ENCODE assay signal across 8 mouse cellular contexts in the genomic region with DNA sequence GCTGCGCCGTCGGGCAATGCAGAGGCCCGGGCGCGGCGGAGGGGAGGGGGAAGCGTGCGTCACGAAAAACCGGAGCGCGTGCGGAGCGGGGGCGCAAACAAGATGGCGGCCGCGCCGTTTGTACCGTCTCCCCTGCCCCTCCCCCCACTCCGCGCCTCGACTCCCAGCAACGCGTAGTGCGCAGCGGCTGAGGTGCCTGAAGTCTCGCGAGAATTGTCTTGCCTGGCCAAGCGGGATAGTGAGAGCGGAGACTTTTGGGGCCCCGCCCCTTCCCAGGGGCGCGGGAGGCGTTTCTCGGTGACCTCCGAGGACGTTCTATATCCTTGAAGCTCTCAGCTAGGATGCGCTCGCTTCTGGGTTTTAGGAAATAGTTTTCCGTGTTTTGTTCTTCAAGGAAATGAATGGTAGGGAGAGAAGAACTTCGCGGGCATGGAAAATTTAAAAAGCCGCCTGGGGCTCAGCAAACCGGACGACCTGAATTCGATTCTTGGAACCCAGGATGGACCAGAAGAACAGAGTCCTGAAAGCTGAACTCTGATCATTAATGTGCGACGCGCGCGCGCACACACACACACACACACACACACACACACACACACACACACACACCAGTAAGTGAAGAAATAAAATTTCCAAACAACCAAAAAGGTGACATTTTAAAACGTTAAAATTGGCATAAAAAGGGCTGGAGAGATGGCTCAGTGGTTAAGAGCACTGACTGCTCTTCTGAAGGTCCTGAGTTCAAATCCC. TPM values are rescaled to one million over a fixed set of nuclear protein-coding genes. Genes with fewer than 3 reads are reported as not detected.
DNase-seq lines count a peak whose midpoint lies in the region; ATAC-seq lines count a peak whose summit lies in the region.

No protein-coding gene starts in this region.

- peak; percentile 94 for ATAC-seq in heart, embryonic 13.5 days (ENCODE audit: extremely low read depth, insufficient number of reproducible peaks, low FRiP score, low TSS enrichment)
- ATAC-seq in liver, embryonic 12.5 days, result peak; percentile 90
- ATAC-seq in stomach, embryonic 16.5 days (ENCODE audit: insufficient read depth, low FRiP score), result peak; percentile 97

- peak overlapping the region; percentile 99 for H3K9ac ChIP-seq in heart, embryonic 13.5 days
- H3K9ac ChIP-seq in liver, embryonic 12.5 days, result peak overlapping the region; percentile 99
- peak overlapping the region; percentile 100 for H3K9ac ChIP-seq in stomach, embryonic 16.5 days (ENCODE audit: low read length)

- under 1% methylated on average over 48 of the region's 55 CpGs for WGBS in heart, embryonic 13.5 days
- under 1% methylated on average over 52 of the region's 55 CpGs for WGBS in liver, embryonic 12.5 days (ENCODE audit: insufficient replicate concordance)
- under 1% methylated on average over 47 of the region's 55 CpGs for WGBS in stomach, embryonic 16.5 days

- peak overlapping the region; percentile 92 for H3K4me2 ChIP-seq in heart, embryonic 13.5 days
- peak overlapping the region; percentile 81 for H3K4me2 ChIP-seq in liver, embryonic 12.5 days
- peak overlapping the region; percentile 52 for H3K4me2 ChIP-seq in stomach, embryonic 16.5 days (ENCODE audit: low read depth, low read length)

- H3K27ac ChIP-seq in brown adipose tissue, adult 24 weeks (replicated peaks; ENCODE audit: low read depth, low read length), result peak overlapping the region; percentile 96
- H3K27ac ChIP-seq in heart, embryonic 13.5 days (replicated peaks), result peak overlapping the region; percentile 100
- peak overlapping the region; percentile 100 for H3K27ac ChIP-seq in liver, embryonic 12.5 days
- peak overlapping the region; percentile 100 for H3K27ac ChIP-seq in stomach, embryonic 16.5 days (ENCODE audit: low read length)

- H3K4me3 ChIP-seq in brown adipose tissue, adult 24 weeks (ENCODE audit: insufficient read depth, low read depth, low read length), result peak overlapping the region; percentile 83
- peak overlapping the region; percentile 85 for H3K4me3 ChIP-seq in heart, embryonic 13.5 days
- peak overlapping the region; percentile 88 for H3K4me3 ChIP-seq in liver, embryonic 12.5 days
- peak overlapping the region; percentile 70 for H3K4me3 ChIP-seq in stomach, embryonic 16.5 days (replicated peaks; ENCODE audit: low read length)

- peak; percentile 99 for DNase-seq in CD4-positive, CD25-positive, alpha-beta regulatory T cell, adult 2 months (ENCODE audit: low read depth, low spot score)
- peak; percentile 73 for DNase-seq in fat pad, adult 2 months (ENCODE audit: extremely low read depth, low read depth, low spot score)
- peak; percentile 100 for DNase-seq in kidney, postnatal 10 days
- peak; percentile 95 to 96 for DNase-seq in natural killer cell, adult 2 months (ENCODE audit: low spot score in 2 of 2)

- no peaks in the 10 kb centered on the region for H3K9me3 ChIP-seq in heart, embryonic 13.5 days
- no peaks in the 10 kb centered on the region for H3K9me3 ChIP-seq in liver, embryonic 12.5 days (replicated peaks)
- H3K9me3 ChIP-seq in stomach, embryonic 16.5 days (replicated peaks; ENCODE audit: control insufficient read depth, low read length), result no peaks in the 10 kb centered on the region

- H3K27me3 ChIP-seq in heart, embryonic 13.5 days (replicated peaks), result no peaks in the 10 kb centered on the region
- H3K27me3 ChIP-seq in liver, embryonic 12.5 days (replicated peaks), result no peaks in the 10 kb centered on the region
- H3K27me3 ChIP-seq in stomach, embryonic 16.5 days (ENCODE audit: control insufficient read depth, insufficient read depth, low read length), result no peaks in the 10 kb centered on the region

- H3K4me1 ChIP-seq in brown adipose tissue, adult 24 weeks (ENCODE audit: control insufficient read depth, insufficient read depth, insufficient read length, low read length), result no peaks in the 10 kb centered on the region
- peaks cover 39% of the 10 kb centered on the region for H3K4me1 ChIP-seq in heart, embryonic 13.5 days
- peaks cover 44% of the 10 kb centered on the region for H3K4me1 ChIP-seq in liver, embryonic 12.5 days
- peaks cover 10% of the 10 kb centered on the region for H3K4me1 ChIP-seq in stomach, embryonic 16.5 days (ENCODE audit: control insufficient read depth, insufficient read depth, low read length)

- peaks cover 8% of the 10 kb centered on the region; the same call in 1 of the 2 replicates for H3K36me3 ChIP-seq in heart, embryonic 13.5 days
- no peaks in the 10 kb centered on the region for H3K36me3 ChIP-seq in liver, embryonic 12.5 days
- H3K36me3 ChIP-seq in stomach, embryonic 16.5 days (ENCODE audit: control insufficient read depth, insufficient read depth, low read length), result no peaks in the 10 kb centered on the region

RNA-seq across cellular contexts. Expression of gene Nfyc, which starts 5.6 kb away (rescaled TPM):
- polyA plus RNA-seq in brown adipose tissue, adult 24 weeks (2012; ENCODE audit: insufficient read depth, insufficient read length, missing spikeins), result 37.2 and 49.9 TPM in 2 replicates
- polyA plus RNA-seq in heart, embryonic 13.5 days (2015; fragmentation: Nextera tagmentation; extraction: Ambion mirVana), result 95.8 and 97.4 TPM in 2 replicates
- polyA plus RNA-seq in liver, embryonic 12.5 days (2016; fragmentation: Nextera tagmentation; extraction: Ambion mirVana), result 64.2 and 66.4 TPM in 2 replicates
- 79.8 and 81.7 TPM in 2 replicates for polyA plus RNA-seq in stomach, embryonic 16.5 days (2015; fragmentation: Nextera tagmentation; extraction: Ambion mirVana)

RNA-seq across cellular contexts. Expression of gene Rims3, which starts 28.9 kb away (rescaled TPM):
- polyA plus RNA-seq in brown adipose tissue, adult 24 weeks (2012; ENCODE audit: insufficient read depth, insufficient read length, missing spikeins), result not detected in 2 replicates
- 0.51 and 0.60 TPM in 2 replicates for polyA plus RNA-seq in heart, embryonic 13.5 days (2015; fragmentation: Nextera tagmentation; extraction: Ambion mirVana)
- polyA plus RNA-seq in liver, embryonic 12.5 days (2016; fragmentation: Nextera tagmentation; extraction: Ambion mirVana), result 0.23 and 0.30 TPM in 2 replicates
- polyA plus RNA-seq in stomach, embryonic 16.5 days (2015; fragmentation: Nextera tagmentation; extraction: Ambion mirVana), result 1.2 and 1.3 TPM in 2 replicates

Comparison
In these comparisons a context has a peak if more than half of its experiments do, and no peak if none do; other contexts are left out.
1. Peak in every context shown above with its lines: DNase-seq, ATAC-seq, H3K4me3 ChIP-seq and H3K27ac ChIP-seq.